Comparison of ENCODE assay signal across 16 mouse cellular contexts in the genomic region with DNA sequence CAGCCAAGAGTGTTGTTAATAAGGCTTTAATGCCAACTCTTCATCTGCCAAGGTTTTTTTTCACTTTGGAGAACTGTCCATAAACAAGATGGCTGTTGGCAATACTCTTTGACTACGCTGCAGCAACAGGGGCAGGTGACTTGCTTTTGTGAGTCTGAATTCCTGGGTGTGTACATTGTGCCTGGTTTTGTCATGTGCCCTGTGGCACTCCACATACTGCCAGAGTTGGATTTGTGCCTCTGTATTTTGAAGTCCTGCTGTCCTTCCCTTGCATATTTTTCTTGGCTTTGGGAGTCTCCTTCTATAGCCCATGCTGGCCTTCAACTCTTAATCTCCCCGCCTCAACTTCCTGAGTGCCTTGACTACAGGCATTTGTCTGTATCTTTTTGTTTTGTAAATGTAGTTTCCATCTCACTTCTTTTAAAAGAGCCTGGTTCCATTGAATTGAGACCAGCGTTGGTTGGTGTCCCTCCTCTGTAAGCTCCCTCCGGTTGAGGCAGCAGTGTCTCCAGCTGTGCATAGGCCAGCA. TPM values are rescaled to one million over a fixed set of nuclear protein-coding genes. Genes with fewer than 3 reads are reported as not detected.
"Had no signal": no experiment of that assay in that cellular context is flagged by ENCODE, and none has a peak within 500 bp of the region (broad histone marks: within the 10 kb centered on the region; RNA-seq: fewer than 3 reads in every experiment).

No protein-coding gene starts in this region.

- H3K36me3 ChIP-seq: kidney, embryonic 15.5 days; limb, embryonic 15.5 days; liver, embryonic 12.5 days; lung, embryonic 15.5 days; midbrain, embryonic 15.5 days; neural tube, embryonic 12.5 days had no signal

- H3K27me3 ChIP-seq: kidney, embryonic 15.5 days; limb, embryonic 15.5 days; lung, embryonic 15.5 days; midbrain, embryonic 15.5 days; neural tube, embryonic 12.5 days had no signal

- ATAC-seq: liver, embryonic 12.5 days; midbrain, embryonic 15.5 days had no signal

- H3K9me3 ChIP-seq: kidney, embryonic 15.5 days; limb, embryonic 15.5 days; liver, embryonic 12.5 days; lung, embryonic 15.5 days; midbrain, embryonic 15.5 days; neural tube, embryonic 12.5 days had no signal

- H3K9ac ChIP-seq: kidney, embryonic 15.5 days; limb, embryonic 15.5 days; liver, embryonic 12.5 days; lung, embryonic 15.5 days; midbrain, embryonic 15.5 days; neural tube, embryonic 12.5 days had no signal

- H3K4me3 ChIP-seq: kidney, embryonic 15.5 days; left cerebral cortex, adult 2 months; limb, embryonic 15.5 days; liver, embryonic 12.5 days; lung, embryonic 15.5 days; megakaryocyte, embryonic 14.5 days; midbrain, embryonic 15.5 days; neural tube, embryonic 12.5 days had no signal

- DNase-seq: kidney, postnatal 25 days; lung, postnatal 14 days; retina, postnatal 1 day; right cerebral cortex, postnatal 4 days; thymus, adult 18-20 months had no signal

- H3K27ac ChIP-seq: kidney, embryonic 15.5 days; left cerebral cortex, adult 2 months; limb, embryonic 15.5 days; liver, embryonic 12.5 days; lung, embryonic 15.5 days; macrophage; midbrain, embryonic 15.5 days; neural tube, embryonic 12.5 days had no signal

- H3K4me2 ChIP-seq: kidney, embryonic 15.5 days; limb, embryonic 15.5 days; liver, embryonic 12.5 days; lung, embryonic 15.5 days; midbrain, embryonic 11.5 days; midbrain, embryonic 15.5 days; neural tube, embryonic 12.5 days had no signal

RNA-seq across cellular contexts. Expression of a gene that starts 3.2 kb away (rescaled TPM):
- total RNA-seq: monocyte, adult 5-6 weeks had no signal
- polyA plus RNA-seq: macrophage had no signal
